Mouse (Mus musculus) right cerebral cortex, postnatal 25 days (tissue): Measurements from ENCODE around the gene Chad.
A peak's percentile ranks its signal among the peaks of the same experiment; 100 is the strongest.

ENCODE experiments used
- DNase-seq: peaks from one replicate; pipeline ENCODE4 v3.0.0; 2022

Chad gene

GRCm38 (mm10) chr11:94567326-94567725, 2.5 kb downstream of the Chad start:
- no peak for DNase-seq

GRCm38 (mm10) chr11:94570612-94571011, 5.8 kb downstream of the Chad start:
- DNase-seq, result no peak

GRCm38 (mm10) chr11:94571850-94572249, 7.0 kb downstream of the Chad start:
- DNase-seq, result no peak

- no peak for DNase-seq
These were observed 9.7 kb downstream of the Chad start for GRCm38 (mm10) chr11:94574560-94574959.

GRCm38 (mm10) chr11:94575036-94575435, 10.2 kb downstream of the Chad start:
- DNase-seq, result no peak

GRCm38 (mm10) chr11:94576361-94576760, 11.5 kb downstream of the Chad start:
- DNase-seq, result no peak

GRCm38 (mm10) chr11:94580111-94580740, 15.4 kb downstream of the Chad start:
- DNase-seq, result no peak

- no peak for DNase-seq
These were observed 20.2 kb downstream of the Chad start for GRCm38 (mm10) chr11:94585091-94585490.

GRCm38 (mm10) chr11:94587511-94587910, 22.7 kb downstream of the Chad start:
- DNase-seq, result no peak

- DNase-seq, result no peak
These were observed 31.5 kb downstream of the Chad start for GRCm38 (mm10) chr11:94596311-94596852.

- DNase-seq, result no peak
These were observed 32.5 kb downstream of the Chad start for GRCm38 (mm10) chr11:94597319-94597718.

GRCm38 (mm10) chr11:94598437-94599120, 33.7 kb downstream of the Chad start:
- DNase-seq, result no peak

- no peak for DNase-seq
These were observed 35.6 kb downstream of the Chad start for GRCm38 (mm10) chr11:94600447-94600846.

GRCm38 (mm10) chr11:94601321-94602281, 36.8 kb downstream of the Chad start, which contains the start of gene Acsf2:
Gene Acsf2, minus strand, starts transcription at chr11:94601871.
- peak; percentile 24 for DNase-seq

- DNase-seq, result no peak
These were observed 37.6 kb downstream of the Chad start for GRCm38 (mm10) chr11:94602356-94602955.

GRCm38 (mm10) chr11:94610744-94611740, 46.2 kb downstream of the Chad start:
- no peak for DNase-seq

- DNase-seq, result no peak
These were observed 49.8 kb downstream of the Chad start for GRCm38 (mm10) chr11:94614603-94615002.

- DNase-seq, result no peak
These were observed 50.6 kb downstream of the Chad start for GRCm38 (mm10) chr11:94615494-94615893.

GRCm38 (mm10) chr11:94617646-94618045, 52.8 kb downstream of the Chad start:
- no peak for DNase-seq
